Mouse (Mus musculus) CD4-positive, CD25-positive, alpha-beta regulatory T cell, adult 4 months (primary cell): ENCODE data around the gene Wasl. TPM values are rescaled to one million over a fixed set of nuclear protein-coding genes. Genes with fewer than 3 reads are reported as not detected.

Experiments
- ATAC-seq: one replicate; pipeline ENCODE4 v1.8.0; 2017
- polyA plus RNA-seq, 2 experiments: library from polyadenylated mRNA; unstranded; fragments of 100-300 nt; shearing (Covaris generic); gene quantifications; one replicate each; pipeline ENCODE4 v1.2.1; 2017

The Wasl gene
- polyA plus RNA-seq, 2 experiments from 2014 or later: 11.3 to 15.0 TPM

- no peak for ATAC-seq
These were observed 21.8 kb downstream of the Wasl start for GRCm38 (mm10) chr6:24642960-24643359.

- no peak for ATAC-seq
These were observed 22.6 kb downstream of the Wasl start for GRCm38 (mm10) chr6:24642161-24642560.

GRCm38 (mm10) chr6:24641286-24641685 lies 23.5 kb downstream of the Wasl start:
- ATAC-seq: no peak

GRCm38 (mm10) chr6:24635814-24636213 lies 29.0 kb downstream of the Wasl start:
- no peak for ATAC-seq

- ATAC-seq: no peak
These were observed 30.7 kb downstream of the Wasl start for GRCm38 (mm10) chr6:24634065-24634464.

GRCm38 (mm10) chr6:24632061-24632460 lies 32.7 kb downstream of the Wasl start:
- ATAC-seq: no peak

- no peak for ATAC-seq
These were observed 36.3 kb downstream of the Wasl start for GRCm38 (mm10) chr6:24628499-24628898.

- peak; percentile 90 for ATAC-seq
These were observed 37.2 kb downstream of the Wasl start for GRCm38 (mm10) chr6:24627586-24628030.

- ATAC-seq: no peak
These were observed 42.7 kb downstream of the Wasl start for GRCm38 (mm10) chr6:24622098-24622497.

- no peak for ATAC-seq
These were observed 43.9 kb downstream of the Wasl start for GRCm38 (mm10) chr6:24620936-24621335.

GRCm38 (mm10) chr6:24619285-24620045 lies 45.3 kb downstream of the Wasl start:
- no peak for ATAC-seq

- ATAC-seq: no peak
These were observed 48.1 kb downstream of the Wasl start for GRCm38 (mm10) chr6:24616746-24617145.

GRCm38 (mm10) chr6:24613918-24614317 lies 50.9 kb downstream of the Wasl start:
- ATAC-seq: no peak

GRCm38 (mm10) chr6:24613346-24613745 lies 51.5 kb downstream of the Wasl start:
- no peak for ATAC-seq

GRCm38 (mm10) chr6:24612074-24612755 lies 52.6 kb downstream of the Wasl start:
- no peak for ATAC-seq

GRCm38 (mm10) chr6:24610358-24610757 lies 54.5 kb downstream of the Wasl start:
- ATAC-seq: no peak

GRCm38 (mm10) chr6:24609531-24609930 lies 55.3 kb downstream of the Wasl start:
- no peak for ATAC-seq

GRCm38 (mm10) chr6:24608682-24609081 lies 56.1 kb downstream of the Wasl start:
- ATAC-seq: no peak

- no peak for ATAC-seq
These were observed 56.7 kb downstream of the Wasl start for GRCm38 (mm10) chr6:24608129-24608528.

GRCm38 (mm10) chr6:24607531-24607930 lies 57.3 kb downstream of the Wasl start:
- no peak for ATAC-seq

- no peak for ATAC-seq
These were observed 58.3 kb downstream of the Wasl start for GRCm38 (mm10) chr6:24606512-24606911.

GRCm38 (mm10) chr6:24605631-24606030 lies 59.2 kb downstream of the Wasl start:
- no peak for ATAC-seq

- ATAC-seq: no peak
These were observed 60.5 kb downstream of the Wasl start for GRCm38 (mm10) chr6:24604289-24604688.

- ATAC-seq: no peak
These were observed 61.8 kb downstream of the Wasl start for GRCm38 (mm10) chr6:24602993-24603392.
